Mouse (Mus musculus) myocyte (in vitro differentiated cells): ENCODE results near the gene Cryab.

Source experiments
- MAX ChIP-seq: IDR thresholded peaks from one replicate; pipeline ENCODE4 v1.6.1; 2011; ENCODE audit warnings: low read depth, mild to moderate bottlenecking, control low read depth
- MYOD1 ChIP-seq, 3 experiments: IDR thresholded peaks; one replicate each; pipeline ENCODE4 v1.6.1; 2011; ENCODE audit warnings: control low read depth in 2 of 3, low read depth in 2 of 3, mild to moderate bottlenecking in 2 of 3, moderate library complexity in 1 of 3; ENCODE audit not compliant: insufficient read length in 2 of 3, control insufficient read depth in 1 of 3
- POLR2A ChIP-seq: IDR thresholded peaks from one replicate; pipeline ENCODE4 v1.6.1; 2011; ENCODE audit warnings: low read depth, mild to moderate bottlenecking, control low read depth, moderate library complexity; ENCODE audit not compliant: insufficient read length
- USF1 ChIP-seq: IDR thresholded peaks from one replicate; pipeline ENCODE4 v1.6.1; 2011; ENCODE audit warnings: low read depth, mild to moderate bottlenecking, control low read depth, moderate library complexity

DNA sequence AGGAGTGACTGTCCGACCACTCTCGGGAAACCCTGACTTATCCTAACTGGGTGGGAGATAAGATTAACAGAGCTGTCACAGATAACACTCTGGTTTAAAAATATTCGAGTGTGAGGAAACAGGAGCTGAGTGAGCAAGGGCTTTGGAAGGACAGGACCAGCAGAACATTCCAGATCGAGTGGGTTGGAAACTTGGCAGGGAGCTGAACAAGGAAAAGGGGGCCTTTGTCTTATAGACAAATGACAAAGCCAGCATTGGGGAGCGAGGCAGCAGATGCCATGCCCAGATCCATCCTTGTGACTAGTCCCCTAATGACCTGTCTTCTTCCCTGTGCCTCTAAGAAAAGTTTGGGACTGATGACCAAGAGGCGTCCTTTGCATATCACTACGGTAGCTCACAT, 2.8 kb downstream of the Cryab start:
- TF ChIP-seq MYOD1 (IDR thresholded peaks at IDR 0.05; ENCODE audit: control insufficient read depth in 1 of 3, insufficient read length in 2 of 3, low read depth in 2 of 3) = no peak
- no peak for TF ChIP-seq USF1
- TF ChIP-seq POLR2A = no peak
- no peak for TF ChIP-seq MAX
